Mouse (Mus musculus) heart, postnatal 10 days (tissue): Measurements from ENCODE around the gene Syt6. TPM values are rescaled to one million over a fixed set of nuclear protein-coding genes. Genes with fewer than 3 reads are reported as not detected.
"Not testable (repeated sequence)": the region's sequence is repeated elsewhere in the genome, so short reads cannot be mapped to it uniquely, and the experiment has no call there.

Experiments used
- DNase-seq, 2 experiments: peaks; one replicate each; pipeline ENCODE4 v3.0.0; 2021
- intact Hi-C: fragments of 180-260 bp; cut with DNase I; formaldehyde crosslinking; loops from one replicate; pipeline ENCODE4 v1.15.1; 2025
- microRNA-seq, 2 experiments: library from miRNA; unstranded; fragments of <30 nt; microRNA quantifications; one replicate each; pipeline ENCODE4 v1.2.0; 2022
- total RNA-seq, 2 experiments: library from RNA; stranded (reverse); gene quantifications; 2 replicates each; pipeline ENCODE4 v1.2.3; 2021

Gene Syt6
- total RNA-seq, 2 experiments from 2014 or later: not detected

DNA sequence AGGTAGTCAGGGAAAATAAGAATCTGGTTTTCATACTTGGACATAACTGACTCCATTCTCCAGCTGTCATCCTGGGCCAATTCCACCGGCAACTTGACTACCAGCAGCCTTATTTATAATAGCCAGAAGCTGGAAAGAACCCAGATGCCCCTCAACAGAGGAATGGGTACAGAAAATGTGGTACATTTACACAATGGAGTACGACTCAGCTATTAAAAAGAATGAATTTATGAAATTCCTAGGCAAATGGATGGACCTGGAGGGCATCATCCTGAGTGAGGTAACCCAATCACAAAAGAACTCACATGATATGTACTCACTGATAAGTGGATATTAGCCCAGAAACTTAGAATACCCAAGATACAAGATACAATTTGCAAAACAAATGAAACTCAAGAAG lies 70.9 kb downstream of the Syt6 start, which contains the start of gene Atg4a-ps:
Gene Atg4a-ps, minus strand, starts transcription at position 101 of the 400 bp plus-strand sequence.
- DNase-seq, intact Hi-C loops: not testable (repeated sequence)

DNA sequence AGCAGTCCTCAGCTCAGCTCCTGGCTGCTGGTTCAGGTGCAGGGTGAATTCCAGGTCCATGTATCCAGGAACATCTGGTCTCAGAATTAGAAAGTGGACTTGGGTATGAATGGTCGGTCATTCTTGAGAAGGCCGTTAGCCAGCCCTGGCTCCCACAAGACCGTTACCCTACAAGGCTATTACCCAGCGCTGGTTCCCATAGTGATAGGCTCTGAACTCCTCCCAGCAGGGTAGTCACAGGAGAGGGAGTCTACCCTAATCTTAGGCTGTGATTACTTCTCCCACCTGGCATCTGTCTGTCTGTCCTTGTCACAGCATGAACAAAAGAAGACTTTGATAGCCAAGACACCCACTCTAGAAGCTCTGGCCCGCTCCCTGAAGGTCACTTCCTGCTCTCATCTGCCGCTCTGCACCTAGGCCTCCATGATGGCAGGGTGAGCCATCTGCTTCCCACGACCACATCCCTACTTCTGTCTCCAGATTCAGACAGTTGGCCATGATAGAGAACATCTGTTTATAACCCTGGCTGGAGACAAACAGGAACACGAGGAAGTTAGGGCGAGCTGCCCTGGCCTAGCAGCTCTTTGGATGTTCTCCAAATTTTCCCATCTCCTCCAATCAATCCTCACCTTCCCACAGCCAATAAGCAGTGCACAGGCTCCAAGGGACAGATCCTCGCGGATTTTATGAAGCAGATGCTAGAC lies 72.3 kb downstream of the Syt6 start:
- DNase-seq: peak; percentile 31 to 35
- intact Hi-C loops: no loop called here

DNA sequence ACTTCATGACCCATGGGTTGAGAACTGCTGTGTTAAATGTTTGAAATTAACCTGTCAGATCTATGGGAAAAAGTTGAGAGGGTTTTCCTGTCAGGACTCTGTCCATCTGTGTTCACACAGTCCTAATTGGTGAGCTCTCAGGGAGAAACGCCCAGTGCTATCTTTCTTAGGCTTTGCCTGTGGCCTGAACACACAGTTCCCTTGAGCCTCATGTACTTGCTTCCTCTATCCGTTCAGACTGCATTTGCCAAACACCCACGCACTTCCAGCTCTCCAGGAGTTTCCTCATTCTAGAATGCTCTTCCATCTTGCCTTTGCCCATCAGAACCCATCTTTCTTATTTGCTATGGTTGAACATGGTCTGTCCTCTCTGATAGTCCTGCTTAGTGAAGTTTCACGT lies 73.5 kb downstream of the Syt6 start:
- intact Hi-C loops: no loop called here
- peak in 1 of 2 experiments; percentile 39 for DNase-seq

DNA sequence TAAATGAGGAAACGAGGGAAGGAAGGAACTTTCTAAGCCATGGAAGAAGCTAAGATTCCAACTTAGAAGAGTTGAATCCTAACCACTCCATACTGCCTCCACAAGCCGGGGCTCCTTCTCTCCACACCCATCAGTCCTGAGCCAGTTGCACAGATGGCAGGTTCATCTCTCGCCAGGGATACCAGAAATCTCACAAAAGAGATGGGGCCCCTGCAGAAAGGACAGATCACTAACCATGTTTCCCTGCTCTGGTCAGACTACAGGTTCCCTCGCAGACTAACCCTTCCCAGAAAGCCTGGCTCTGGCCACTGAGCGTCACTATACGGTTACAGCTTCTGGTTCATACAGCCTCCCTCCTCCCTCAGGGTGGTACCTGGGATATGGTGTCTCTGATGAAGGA lies 74.7 kb downstream of the Syt6 start:
- intact Hi-C loops: no loop called here
- DNase-seq: no peak

DNA sequence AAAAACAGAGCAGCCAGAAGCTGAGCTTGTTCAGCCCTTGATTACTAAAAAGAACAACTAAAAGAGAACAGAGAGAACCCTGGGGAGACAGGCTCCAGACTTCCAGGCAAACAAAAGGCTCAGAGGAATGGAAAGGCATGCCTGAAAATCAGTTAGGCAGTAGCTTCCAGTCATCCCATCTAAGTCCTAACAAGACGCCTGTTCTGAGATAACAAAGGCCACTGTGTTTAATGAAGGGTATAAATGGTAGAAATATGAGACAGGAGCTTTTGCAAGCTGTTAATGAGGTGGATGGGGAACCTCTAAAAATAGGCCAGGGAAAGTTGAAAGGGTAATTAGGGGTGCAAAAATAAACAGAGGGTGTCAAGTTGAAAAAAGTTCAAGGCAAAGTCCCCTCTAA lies 75.4 kb downstream of the Syt6 start:
- intact Hi-C loops: no loop called here

DNA sequence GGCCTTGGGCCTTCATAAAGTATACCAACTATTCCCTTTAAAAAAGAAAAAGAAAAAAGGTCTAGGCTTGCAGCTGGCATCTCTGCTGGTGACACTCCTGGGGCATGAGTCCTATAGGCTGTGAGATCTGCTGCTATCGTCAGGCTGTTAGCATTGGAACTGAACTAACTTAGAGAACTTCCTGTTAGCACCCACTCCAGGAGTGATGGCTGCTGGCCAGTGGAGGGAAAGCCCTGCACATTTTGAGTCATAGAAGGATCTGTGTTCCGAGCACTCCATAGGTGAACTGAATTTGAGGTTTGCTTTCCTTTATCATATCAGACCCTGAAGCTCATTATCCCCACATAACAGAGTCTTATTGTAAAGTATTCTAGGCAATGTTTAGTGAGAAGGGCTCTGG lies 85.0 kb downstream of the Syt6 start:
- intact Hi-C loops: no loop called here
- peak in 1 of 2 experiments; percentile 18 for DNase-seq

More for the DNA sequence above, 75.4 kb downstream of the Syt6 start:
- no peak for DNase-seq

DNA sequence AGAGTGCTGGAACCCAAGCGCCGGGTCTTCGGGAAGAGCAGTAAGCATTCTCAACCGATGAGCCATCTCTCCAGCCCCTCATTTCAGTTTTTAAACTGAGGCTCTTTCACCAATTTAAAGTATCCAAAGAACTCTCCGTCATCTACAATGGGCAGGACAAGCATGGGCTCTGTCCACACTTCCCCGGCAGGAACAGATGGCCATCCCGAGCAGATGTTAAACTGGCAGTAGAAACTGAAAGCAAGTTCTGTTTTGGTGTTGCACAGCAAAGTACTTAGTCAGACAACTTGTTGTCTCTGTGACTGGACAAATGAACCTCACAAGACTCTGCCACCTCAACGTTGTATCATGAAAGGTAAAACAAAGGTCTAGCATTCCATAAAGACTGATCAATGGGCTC lies 86.7 kb downstream of the Syt6 start:
- intact Hi-C loops: no loop called here
- no peak for DNase-seq

DNA sequence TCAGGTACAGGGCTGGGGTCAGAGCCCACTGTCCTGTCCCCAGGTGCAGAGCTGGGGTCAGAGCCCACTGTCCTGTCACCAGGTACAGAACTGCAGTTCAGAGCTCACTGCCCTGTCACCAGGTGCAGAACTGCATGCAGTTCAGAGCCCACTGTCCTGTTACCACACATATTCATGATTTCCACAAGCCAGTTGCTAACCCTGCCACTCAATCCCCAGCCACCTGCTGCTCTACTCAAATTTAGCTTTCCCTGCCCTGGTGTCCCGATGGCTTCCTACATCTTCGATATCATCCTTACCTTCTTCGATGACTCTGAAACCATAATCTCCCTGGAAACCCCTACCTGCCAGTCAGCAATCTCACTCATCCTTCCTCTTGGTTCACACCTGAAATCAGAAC lies 88.4 kb downstream of the Syt6 start:
- intact Hi-C loops: no loop called here
- no peak for DNase-seq

DNA sequence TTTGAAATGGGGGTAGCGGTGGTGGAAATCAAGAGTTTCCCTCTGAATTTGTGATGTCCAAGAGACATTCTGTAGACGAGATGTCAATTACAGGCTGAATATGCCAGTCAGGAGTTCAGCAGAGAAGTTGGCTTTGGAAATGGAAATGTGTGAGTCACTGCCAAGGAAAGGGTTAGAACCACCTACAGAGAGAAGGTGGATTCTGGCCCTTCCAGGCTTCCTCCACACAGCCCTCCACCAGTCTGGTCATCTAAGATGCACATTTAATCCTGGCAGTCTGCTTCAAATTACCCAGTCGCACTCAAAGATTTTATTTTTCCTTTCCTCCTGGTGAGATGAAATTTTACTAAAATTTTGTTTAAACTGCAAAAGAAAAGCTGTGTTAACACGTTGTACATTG lies 97.1 kb downstream of the Syt6 start:
- intact Hi-C loops: no loop called here
- DNase-seq: no peak

DNA sequence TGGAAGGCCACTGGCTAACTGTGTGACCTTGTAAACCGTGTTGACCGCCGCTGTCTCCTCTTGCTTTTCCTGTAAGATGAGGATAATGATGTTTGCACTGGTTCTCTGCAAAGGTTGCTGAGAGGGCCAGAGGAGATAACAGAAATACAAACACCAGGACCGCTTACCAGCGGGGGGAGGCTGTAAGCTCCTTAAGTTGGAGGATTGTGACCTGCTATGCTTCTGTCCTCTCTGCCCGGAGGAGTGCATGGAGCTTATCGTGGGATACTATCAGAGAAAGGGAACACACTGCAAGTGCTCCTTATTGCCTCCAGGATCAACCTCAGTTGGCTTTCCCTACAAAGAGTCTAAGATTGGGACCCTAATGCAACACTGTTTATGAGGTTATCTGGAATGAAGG lies 97.7 kb downstream of the Syt6 start:
- DNase-seq: no peak
- intact Hi-C loops: no loop called here

DNA sequence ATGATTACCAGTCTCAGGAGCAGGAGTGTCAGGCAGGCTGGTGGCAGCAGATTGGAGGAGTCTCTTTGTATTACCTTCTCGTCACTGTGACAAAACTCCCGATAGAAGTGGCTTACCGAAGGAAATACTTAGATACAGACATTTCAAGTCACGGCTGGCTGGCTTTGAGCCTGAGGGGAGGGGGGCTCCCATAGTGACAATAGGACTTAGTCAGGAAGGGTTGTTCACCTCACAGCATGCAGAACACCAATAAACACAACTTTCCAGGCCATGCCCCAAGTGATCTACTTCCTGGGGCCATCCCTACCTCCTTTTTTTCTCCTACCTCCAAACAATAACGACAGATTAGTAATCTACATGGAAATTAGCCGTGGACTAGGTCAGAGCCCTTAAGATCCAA lies 103.8 kb downstream of the Syt6 start:
- no peak for DNase-seq
- intact Hi-C loops: no loop called here

DNA sequence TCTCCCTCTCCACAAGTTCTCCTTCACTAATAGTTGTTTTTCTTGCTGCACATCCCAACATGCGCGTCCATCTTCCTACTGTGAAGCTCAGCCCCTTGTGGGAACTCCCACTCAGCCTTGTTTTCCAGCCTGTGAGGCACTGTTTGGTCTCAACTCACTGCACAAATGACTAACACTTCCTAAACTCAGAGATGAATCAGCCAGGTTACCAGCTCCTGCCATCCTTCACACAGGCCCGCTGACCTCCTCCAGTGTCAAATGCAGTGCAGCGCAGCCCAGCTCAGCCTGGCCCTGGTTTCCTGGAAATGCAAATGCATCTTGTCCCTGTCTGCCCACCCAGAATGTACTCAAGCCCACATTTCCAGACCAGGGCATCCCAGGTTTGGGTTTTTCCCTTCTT lies 107.4 kb downstream of the Syt6 start:
- no peak for DNase-seq
- intact Hi-C loops: no loop called here

DNA sequence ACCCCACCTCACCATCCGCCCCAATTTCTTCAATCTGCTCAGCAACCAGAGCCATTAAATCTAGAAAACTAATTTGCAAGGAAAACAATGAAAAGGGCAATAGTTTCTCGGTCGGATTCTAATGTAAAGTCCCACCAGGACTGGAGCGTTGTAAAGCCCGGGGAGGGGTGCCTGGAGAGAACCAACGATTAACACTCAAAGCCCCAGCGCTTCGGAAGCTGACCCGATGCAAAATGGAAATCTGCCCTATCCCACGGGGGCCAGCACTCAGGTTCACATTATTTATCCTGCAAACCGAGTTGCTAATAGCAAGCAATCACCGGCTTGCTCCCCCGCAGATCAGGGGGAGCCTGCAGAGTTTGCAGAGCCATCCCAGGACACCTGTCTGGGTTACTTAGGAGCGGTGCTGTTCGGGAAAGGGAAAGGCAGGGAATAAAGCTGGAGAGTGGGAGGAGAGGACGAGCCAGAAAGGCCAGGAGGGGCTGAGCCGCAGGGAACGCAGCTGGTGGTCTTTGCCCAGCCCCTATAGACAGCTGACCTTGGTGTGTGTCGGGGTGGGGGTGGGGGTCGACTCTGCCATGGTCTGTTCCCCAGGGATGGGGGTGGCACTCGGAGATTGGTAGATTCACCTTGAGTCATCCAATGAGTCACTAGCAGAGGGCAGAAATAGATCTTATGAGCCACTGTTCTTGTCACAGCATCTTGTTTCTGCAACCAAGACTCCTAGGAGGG lies 108.4 kb downstream of the Syt6 start:
- intact Hi-C loops: no loop called here

DNA sequence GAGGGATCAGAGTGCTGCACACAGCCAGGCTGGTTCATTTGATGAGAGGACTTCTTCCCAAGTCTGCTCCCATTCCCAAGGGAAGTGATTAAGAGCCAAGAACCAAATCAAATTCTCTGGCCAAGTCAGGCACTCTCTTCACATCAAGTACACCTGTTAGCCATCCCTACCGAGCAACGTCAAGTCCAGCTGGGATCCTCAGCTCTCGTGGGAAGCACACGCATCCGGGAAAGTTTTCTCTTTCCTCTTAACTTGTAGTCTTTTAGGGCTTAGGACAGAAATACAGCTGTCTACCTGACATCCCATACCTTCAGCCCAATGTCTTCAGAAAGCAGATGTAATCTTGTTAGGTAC lies 108.9 kb downstream of the Syt6 start:
- intact Hi-C loops: no loop called here
- no peak for DNase-seq

More for the DNA sequence above, 108.4 kb downstream of the Syt6 start:
- DNase-seq: no peak

DNA sequence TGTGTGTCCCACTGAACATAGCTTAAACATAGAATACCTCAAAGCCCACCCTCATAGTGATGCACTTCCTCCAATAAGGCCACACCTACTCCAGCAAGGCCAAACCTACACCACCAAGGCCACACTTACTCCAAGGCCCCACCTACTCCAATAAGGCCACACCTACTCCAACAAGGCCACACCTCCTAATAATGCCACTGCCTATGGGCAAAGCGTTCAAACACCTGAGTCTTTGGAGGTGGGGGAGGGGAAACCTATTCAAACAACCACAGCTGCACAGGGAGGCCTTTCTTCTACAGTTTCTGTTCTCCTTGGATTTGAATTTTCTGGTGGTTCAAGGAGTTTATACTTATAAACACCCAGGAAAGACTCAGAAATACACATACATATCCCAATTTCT lies 114.0 kb downstream of the Syt6 start:
- intact Hi-C loops: no loop called here
- no peak for DNase-seq

DNA sequence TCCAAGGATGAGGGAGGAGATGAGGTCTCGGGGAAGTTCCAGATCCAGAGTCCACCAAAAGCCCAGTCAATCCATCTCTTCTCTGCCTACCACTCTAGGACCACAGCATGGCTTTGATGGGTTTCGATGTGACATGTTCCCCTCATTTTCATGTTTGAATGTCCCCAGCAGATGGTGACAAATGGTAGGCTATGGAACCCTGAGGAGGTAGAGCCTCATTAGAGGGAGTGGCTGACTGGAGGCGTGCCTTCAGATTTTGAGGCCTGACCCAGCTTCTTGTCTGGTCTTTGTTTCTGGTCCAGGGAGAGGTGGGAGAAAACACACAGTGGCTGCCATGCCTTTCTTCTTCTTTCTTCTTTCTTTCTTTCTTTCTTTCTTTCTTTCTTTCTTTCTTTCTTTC lies 115.5 kb downstream of the Syt6 start:
- intact Hi-C loops: loop anchor here (2.0 kb wide), 1 partner anchor 48 kb away; the partner anchor contains the start of genes Gm10964 and Olfml3
- DNase-seq: peak; percentile 19 to 23

Small RNAs within 50 kb of the gene (microRNA-seq; reads per million reads assigned to microRNA genes)
- 0 reads per million in 2 experiments for gene Gm25325

Other genes starting within 250 kb of the Syt6 start
- gene Atg4a-ps, start 70.8 kb downstream of the Syt6 start, total RNA-seq: 1 to 10 TPM in 1 of 2 experiments, not detected in 1; 1.5 TPM
- gene Olfml3, start 162.8 kb downstream of the Syt6 start, total RNA-seq: 1 to 10 TPM; 7.6 to 7.9 TPM
- gene Gm10964, start 164.1 kb downstream of the Syt6 start, total RNA-seq: not detected
- 100 to 1,000 TPM; 102 to 117 TPM for gene Hipk1, start 216.3 kb downstream of the Syt6 start, total RNA-seq
- gene Dclre1b, start 234.2 kb downstream of the Syt6 start, total RNA-seq: 10 to 100 TPM; 12.4 to 13.5 TPM
- 10 to 100 TPM; 11.5 to 14.0 TPM for gene Ap4b1, start 234.3 kb downstream of the Syt6 start, total RNA-seq
- gene Gm43064, start 234.3 kb downstream of the Syt6 start, total RNA-seq: not detected